Mouse (Mus musculus) forebrain, postnatal 0 days (tissue): ENCODE measurements at regions not wholly inside any gene's neighbourhood (a gene's known extent, or its start where the extent isn't known, plus 50 kb on each side); places are given as distances from the start of the nearest gene placed in this dataset.

Experiments
- ATAC-seq: fragments of 200-750 bp; cut with Nextera tagmentation; 2 replicates; pipeline ENCODE4 v1.8.0; 2017; ENCODE audit warnings: mild to moderate bottlenecking, moderate library complexity
- DNase-seq: peaks from one replicate; pipeline ENCODE4 v3.0.0-alpha.2; 2015
- H3K27ac ChIP-seq: fragments of 300-500 bp; sonication (generic); 2 replicates; pipeline ENCODE4 v1.5.1; 2014; ENCODE audit warnings: low read depth, mild to moderate bottlenecking, antibody characterized with exemption, low read length, moderate library complexity, mixed read lengths
- H3K27me3 ChIP-seq: fragments of 300-500 bp; sonication (generic); 2 replicates; pipeline ENCODE4 v1.6.1; 2014; ENCODE audit warnings: mild to moderate bottlenecking, low read length, mixed read lengths; ENCODE audit not compliant: insufficient read depth
- H3K36me3 ChIP-seq: fragments of 300-500 bp; sonication (generic); 2 replicates; pipeline ENCODE4 v1.6.1; 2014; ENCODE audit warnings: mild to moderate bottlenecking, moderate library complexity; ENCODE audit not compliant: insufficient read depth
- H3K4me1 ChIP-seq: fragments of 300-500 bp; sonication (generic); 2 replicates; pipeline ENCODE4 v1.6.1; 2014; ENCODE audit warnings: antibody characterized with exemption; ENCODE audit not compliant: insufficient read depth
- H3K4me2 ChIP-seq: fragments of 300-500 bp; sonication (generic); 2 replicates; pipeline ENCODE4 v1.6.1; 2014; ENCODE audit warnings: low read depth, mild to moderate bottlenecking, moderate library complexity
- H3K4me3 ChIP-seq: fragments of 300-500 bp; sonication (generic); 2 replicates; pipeline ENCODE4 v1.5.1; 2014; ENCODE audit warnings: low read depth, low read length, mixed read lengths
- H3K9ac ChIP-seq: fragments of 300-500 bp; sonication (generic); 2 replicates; pipeline ENCODE4 v1.6.1; 2014; ENCODE audit warnings: mild to moderate bottlenecking
- H3K9me3 ChIP-seq: fragments of 300-500 bp; sonication (generic); 2 replicates; pipeline ENCODE4 v1.6.1; 2016; ENCODE audit warnings: low read length
- CTCF ChIP-seq: sonication (generic); IDR thresholded peaks from 2 replicates; pipeline ENCODE4 v1.5.1; 2016; ENCODE audit warnings: antibody characterized with exemption, control low read depth, low read depth
- WGBS: fragments of 180-500 bp; shearing (Covaris S2); extraction: QIAGEN DNeasy Blood & Tissue Kit; methylation state at CpG from one replicate; pipeline ENCODE4 v1.1.7; 2014; 5-methylcytosine and 5-hydroxymethylcytosine counted together

GRCm38 (mm10) chr15:96830578-96830977 lies 131.0 kb upstream of the Slc38a2 start:
- no peaks in the 10 kb centered on the region for H3K36me3 ChIP-seq
- DNase-seq (peak; percentile 9), ATAC-seq (no peak)
- no peak overlapping the region for H3K27ac ChIP-seq
- TF ChIP-seq CTCF, result no peak
- WGBS, result 79% methylated on average over 11 of the region's 11 CpGs
- no peak overlapping the region for H3K4me3 ChIP-seq
- H3K27me3 ChIP-seq, result no peaks in the 10 kb centered on the region
- H3K9ac ChIP-seq, result no peak overlapping the region
- no peaks in the 10 kb centered on the region for H3K9me3 ChIP-seq
- H3K4me2 ChIP-seq, result no peak overlapping the region
- no peaks in the 10 kb centered on the region for H3K4me1 ChIP-seq

DNA sequence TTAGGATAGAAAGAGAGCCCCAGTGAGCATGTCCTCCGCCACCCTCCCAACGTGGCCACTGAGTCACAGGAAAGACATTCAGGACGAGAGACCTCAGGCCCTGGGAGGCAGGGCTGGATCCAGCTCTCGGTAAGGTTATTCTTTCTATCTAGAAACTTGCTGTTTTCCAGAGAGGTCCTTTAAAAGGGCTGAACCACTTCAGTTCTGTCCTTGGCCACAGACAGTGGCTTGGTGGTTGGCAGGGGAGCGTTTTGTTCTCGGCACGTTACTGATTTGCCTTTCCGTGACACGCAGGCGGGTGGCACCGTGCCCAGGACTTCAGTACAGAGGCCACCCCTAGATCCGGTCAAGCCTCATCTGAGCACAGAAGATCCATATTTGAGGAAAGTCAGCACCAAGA lies 130.4 kb upstream of the Slc38a2 start:
- no peak overlapping the region for H3K4me3 ChIP-seq
- no peak for DNase-seq
- no peaks in the 10 kb centered on the region for H3K9me3 ChIP-seq
- no peak overlapping the region for H3K27ac ChIP-seq
- TF ChIP-seq CTCF, result no peak
- WGBS, result 82% methylated on average over 12 of the region's 12 CpGs
- no peaks in the 10 kb centered on the region for H3K36me3 ChIP-seq
- H3K4me1 ChIP-seq, result no peaks in the 10 kb centered on the region
- no peak overlapping the region for H3K4me2 ChIP-seq
- H3K9ac ChIP-seq, result no peak overlapping the region
- H3K27me3 ChIP-seq, result no peaks in the 10 kb centered on the region
- no peak for ATAC-seq

DNA sequence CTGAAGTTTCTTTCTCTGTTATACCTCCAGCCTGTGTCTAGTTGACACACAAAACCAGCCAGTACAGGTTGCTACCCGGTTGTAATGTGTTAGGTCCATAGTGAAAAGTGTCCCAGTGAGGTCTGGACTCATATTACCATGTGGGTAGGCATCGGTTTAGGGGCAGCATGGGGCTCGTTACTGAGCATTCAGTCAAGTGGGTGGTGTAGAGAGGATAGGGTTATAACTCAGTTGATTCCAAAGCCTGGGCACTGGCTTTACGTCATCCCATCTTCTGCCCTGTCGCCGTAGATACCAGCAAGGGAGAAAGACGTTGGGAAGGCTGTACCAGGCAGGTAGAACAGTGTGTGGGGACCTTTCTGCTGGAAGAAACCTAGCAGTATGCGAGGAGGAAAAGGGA lies 129.2 kb upstream of the Slc38a2 start:
- TF ChIP-seq CTCF, result no peak
- Histone ChIP-seq H3K36me3 (no peaks in the 10 kb centered on the region), H3K4me3 (no peak overlapping the region), H3K4me2 (no peak overlapping the region), H3K4me1 (no peaks in the 10 kb centered on the region), H3K27me3 (no peaks in the 10 kb centered on the region), H3K27ac (no peak overlapping the region), H3K9ac (no peak overlapping the region), H3K9me3 (no peaks in the 10 kb centered on the region)
- ATAC-seq (no peak), DNase-seq (no peak)
- WGBS, result 93% methylated on average over 8 of the region's 8 CpGs

GRCm38 (mm10) chr15:96827931-96828330 lies 128.4 kb upstream of the Slc38a2 start:
- Histone ChIP-seq H3K9ac (no peak overlapping the region), H3K4me1 (no peaks in the 10 kb centered on the region), H3K36me3 (no peaks in the 10 kb centered on the region), H3K4me3 (no peak overlapping the region), H3K4me2 (no peak overlapping the region), H3K27me3 (no peaks in the 10 kb centered on the region), H3K27ac (no peak overlapping the region), H3K9me3 (no peaks in the 10 kb centered on the region)
- DNase-seq (no peak), ATAC-seq (no peak)
- WGBS, result 86% methylated on average over 8 of the region's 8 CpGs
- no peak for TF ChIP-seq CTCF

DNA sequence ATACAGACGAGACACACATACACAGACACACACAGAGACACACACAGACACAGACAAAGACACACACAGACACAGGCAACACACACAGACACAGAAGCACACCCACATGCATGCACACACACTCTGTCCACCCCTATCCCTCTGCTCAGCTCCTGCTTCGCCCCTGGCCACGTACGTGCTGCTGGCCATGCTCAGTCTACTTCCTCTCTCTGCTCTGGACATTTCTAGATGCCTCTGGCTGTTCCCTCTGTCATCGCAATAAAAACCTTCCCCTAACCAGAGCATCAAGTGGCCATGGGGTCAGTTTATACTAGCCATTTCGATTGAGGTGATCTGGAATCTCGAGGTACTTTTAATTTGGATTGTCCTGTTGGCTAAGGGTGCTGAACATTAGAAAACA lies 118.9 kb upstream of the Slc38a2 start:
- TF ChIP-seq CTCF, result no peak
- H3K36me3 ChIP-seq, result no peaks in the 10 kb centered on the region
- H3K4me3 ChIP-seq, result no peak overlapping the region
- H3K27me3 ChIP-seq, result no peaks in the 10 kb centered on the region
- DNase-seq, result no peak
- no peak overlapping the region for H3K4me2 ChIP-seq
- WGBS, result 84% methylated on average over 7 of the region's 7 CpGs
- no peak for ATAC-seq
- no peaks in the 10 kb centered on the region for H3K4me1 ChIP-seq
- H3K27ac ChIP-seq, result no peak overlapping the region
- no peaks in the 10 kb centered on the region for H3K9me3 ChIP-seq
- H3K9ac ChIP-seq, result no peak overlapping the region

- Histone ChIP-seq H3K9me3 (no peaks in the 10 kb centered on the region), H3K36me3 (no peaks in the 10 kb centered on the region), H3K4me3 (no peak overlapping the region), H3K27ac (no peak overlapping the region), H3K9ac (no peak overlapping the region), H3K27me3 (no peaks in the 10 kb centered on the region), H3K4me2 (no peak overlapping the region), H3K4me1 (no peaks in the 10 kb centered on the region)
- TF ChIP-seq CTCF, result no peak
- no peak for DNase-seq
- no peak for ATAC-seq
- 86% methylated on average over 5 of the region's 5 CpGs for WGBS
Observed at GRCm38 (mm10) chr15:96817626-96818025, 118.1 kb upstream of the Slc38a2 start.

DNA sequence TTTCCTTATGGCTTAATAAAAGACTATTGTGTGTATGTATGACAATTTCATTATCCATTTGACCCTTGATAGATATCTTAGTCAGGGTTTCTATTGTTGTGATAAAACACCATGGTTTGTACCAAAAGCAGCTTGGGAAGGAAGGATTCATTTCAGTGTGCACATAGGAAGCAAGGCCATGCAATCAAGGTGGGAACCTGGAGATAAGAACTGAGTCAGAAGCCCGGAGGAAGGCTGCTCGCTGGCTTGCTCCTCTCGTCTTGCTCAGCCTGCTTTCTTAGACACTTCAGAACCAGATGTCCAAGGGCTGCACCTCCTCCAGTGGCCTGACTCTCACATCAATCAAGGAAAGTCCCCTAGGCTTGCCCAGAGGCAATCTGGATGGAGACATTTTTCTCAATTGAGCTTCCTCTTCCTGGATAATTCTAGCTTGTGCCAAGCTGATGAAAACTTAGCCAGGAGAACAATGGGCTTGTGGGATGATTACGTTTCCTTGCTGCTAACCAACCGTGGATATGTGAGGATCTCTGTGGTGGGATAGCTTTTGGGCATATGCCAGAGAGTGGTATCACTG lies 117.6 kb upstream of the Slc38a2 start:
- DNase-seq, result no peak
- Histone ChIP-seq H3K36me3 (no peaks in the 10 kb centered on the region), H3K27ac (no peak overlapping the region), H3K4me2 (no peak overlapping the region), H3K4me1 (no peaks in the 10 kb centered on the region), H3K27me3 (no peaks in the 10 kb centered on the region), H3K9me3 (0 out of 2 replicates have a peak, but pooled peaks cover 4% of the 10 kb centered on the region), H3K4me3 (no peak overlapping the region), H3K9ac (no peak overlapping the region)
- WGBS, result 80% methylated on average over 5 of the region's 5 CpGs
- TF ChIP-seq CTCF, result no peak
- ATAC-seq, result no peak
